Mouse (Mus musculus): ENCODE data around the gene L1cam.

DNA sequence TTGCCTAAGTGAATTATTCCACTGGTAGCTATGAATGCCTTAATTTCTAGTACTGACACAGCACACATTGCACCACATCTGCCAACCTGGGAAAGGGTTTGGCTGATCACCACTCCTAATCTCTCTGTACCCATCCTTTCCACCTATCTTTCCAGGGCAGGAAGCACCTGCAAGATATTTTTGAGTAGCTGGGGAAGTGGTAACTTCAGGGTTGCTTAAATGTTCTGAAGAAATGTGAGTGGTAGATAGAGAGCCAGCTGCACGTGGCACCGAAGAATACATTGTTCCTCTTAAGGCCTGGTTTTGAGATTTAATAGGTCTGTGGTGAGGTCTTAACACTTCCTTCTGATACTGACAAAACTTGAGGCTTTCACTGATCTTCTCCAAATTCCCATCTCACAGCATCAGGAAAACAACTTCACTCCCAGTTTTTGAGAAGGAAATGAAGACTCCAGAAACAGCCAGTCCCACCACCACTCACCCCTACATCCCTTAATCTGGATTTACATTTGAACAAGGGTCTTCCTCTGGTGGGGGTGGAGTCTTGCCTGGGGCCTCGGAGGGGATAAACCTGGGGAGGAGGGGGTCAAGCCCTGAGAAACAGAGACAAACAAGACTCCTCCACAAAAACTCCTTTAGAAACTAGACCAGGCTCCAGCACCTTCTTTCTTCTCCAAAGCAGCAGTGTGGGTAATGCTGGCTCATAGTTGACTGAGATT, 79.2 kb downstream of the L1cam start:
- TF ChIP-seq CTCF (IDR thresholded peaks at IDR 0.05; ENCODE audit: control insufficient read depth, insufficient read depth, insufficient read length) (no peak), MYOD1 (IDR thresholded peaks at IDR 0.05; ENCODE audit: control insufficient read depth, insufficient read length, low read depth) (no peak), USF1 (IDR thresholded peaks at IDR 0.05; ENCODE audit: low read depth) (no peak), MAX (IDR thresholded peaks at IDR 0.05) (no peak), MYOG (IDR thresholded peaks at IDR 0.05; ENCODE audit: control insufficient read depth, extremely low read depth, insufficient read length) (no peak), CEBPB (IDR thresholded peaks at IDR 0.05; ENCODE audit: low read depth) (no peak), FOSL1 (IDR thresholded peaks at IDR 0.05; ENCODE audit: insufficient read depth, low read length, poor library complexity, severe bottlenecking) (no peak)

Data from C2C12 (cell line).